Mouse (Mus musculus) cerebellum, adult 2 months (tissue): ENCODE measurements at regions not wholly inside any gene's neighbourhood (a gene's known extent, or its start where the extent isn't known, plus 50 kb on each side); places are given as distances from the start of the nearest gene placed in this dataset.

ENCODE experiments used
- DNase-seq, 2 experiments: peaks; one replicate each; pipeline ENCODE4 v3.0.0; 2021
- H3K27ac ChIP-seq: fragments of 200-500 bp; 2 replicates; pipeline ENCODE4 v1.5.1; 2012; ENCODE audit warnings: low read length, control low read depth, inconsistent platforms; ENCODE audit not compliant: insufficient read depth
- H3K27me3 ChIP-seq: fragments of 200-500 bp; 2 replicates; pipeline ENCODE4 v1.6.1; 2012; ENCODE audit warnings: inconsistent platforms, mild to moderate bottlenecking, low read length, moderate library complexity; ENCODE audit not compliant: control insufficient read depth, insufficient read depth
- H3K4me1 ChIP-seq: fragments of 200-500 bp; 2 replicates; pipeline ENCODE4 v1.6.1; 2011; ENCODE audit warnings: low read length; ENCODE audit not compliant: control insufficient read depth, insufficient read depth
- H3K4me3 ChIP-seq: fragments of 200-500 bp; replicated peaks from 2 replicates; pipeline ENCODE3; 2011; ENCODE audit warnings: mild to moderate bottlenecking, low read depth, low read length, control low read depth; ENCODE audit not compliant: insufficient read depth
- CTCF ChIP-seq: fragments of 200-500 bp; IDR thresholded peaks from 2 replicates; pipeline ENCODE4 v1.5.1; 2011; ENCODE audit warnings: low read depth, mild to moderate bottlenecking, control low read depth, low read length, moderate library complexity, borderline replicate concordance; ENCODE audit not compliant: insufficient read depth
- POLR2A ChIP-seq: fragments of 200-500 bp; IDR thresholded peaks from 2 replicates; pipeline ENCODE4 v1.6.1; 2011; ENCODE audit warnings: low read length, control low read depth, borderline replicate concordance; ENCODE audit not compliant: insufficient read depth
- WGBS: fragments of 180-500 bp; shearing (Covaris S2); methylation state at CpG from one replicate; pipeline ENCODE4 v1.1.7; 2018; 5-methylcytosine and 5-hydroxymethylcytosine counted together

GRCm38 (mm10) chr7:95799022-95799421, 372.0 kb upstream of the Tenm4 start:
- no peaks in the 10 kb centered on the region for H3K27me3 ChIP-seq
- H3K4me3 ChIP-seq, result no peak overlapping the region
- TF ChIP-seq POLR2A (no peak), CTCF (no peak)
- H3K4me1 ChIP-seq, result no peaks in the 10 kb centered on the region
- H3K27ac ChIP-seq, result no peak overlapping the region
- 66% methylated on average over 3 of the region's 3 CpGs for WGBS
- no peak for DNase-seq

DNA sequence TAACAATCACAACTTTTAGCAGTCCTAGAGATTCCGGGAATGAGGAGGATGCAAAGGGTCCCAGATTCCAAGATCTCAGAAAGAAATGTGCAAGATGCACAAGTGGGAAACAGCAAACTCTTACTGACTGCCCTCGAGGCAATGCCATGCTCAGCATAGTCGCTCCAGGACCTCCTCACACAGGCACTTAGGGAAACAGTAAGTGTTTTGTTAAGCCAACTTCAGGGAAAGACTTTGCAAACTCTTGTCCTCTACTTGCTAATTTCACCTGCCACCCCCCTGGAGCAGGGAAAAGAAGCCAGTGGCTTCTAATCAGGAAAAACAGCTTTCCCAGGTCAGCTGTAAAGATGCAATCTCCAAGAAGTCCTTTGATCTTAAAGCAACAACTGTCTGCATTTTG, 361.4 kb upstream of the Tenm4 start:
- 48% methylated on average over 3 of the region's 3 CpGs for WGBS
- TF ChIP-seq CTCF (no peak), POLR2A (no peak)
- no peak for DNase-seq

DNA sequence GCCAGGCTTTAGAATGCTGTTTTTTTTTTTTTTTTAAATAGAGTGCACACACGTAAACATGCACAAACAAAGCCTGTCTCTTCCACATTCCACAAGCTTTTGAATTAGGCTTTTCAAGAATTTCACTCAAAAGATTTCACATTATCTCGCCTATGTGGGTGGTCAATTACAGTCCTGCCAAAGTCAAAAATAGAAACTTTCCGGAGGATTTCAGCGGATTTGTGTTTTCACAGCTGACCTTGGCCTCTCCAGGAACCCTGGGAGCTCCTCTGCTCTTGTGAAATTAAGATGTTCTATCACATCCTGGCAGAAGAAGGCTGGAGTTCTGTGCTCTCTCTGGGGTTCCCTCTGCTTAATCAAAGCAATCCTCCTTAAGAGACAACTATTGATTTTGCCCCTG, 360.9 kb upstream of the Tenm4 start:
- Histone ChIP-seq H3K27ac (no peak overlapping the region), H3K4me3 (no peak overlapping the region), H3K4me1 (no peaks in the 10 kb centered on the region), H3K27me3 (no peaks in the 10 kb centered on the region)
- WGBS, result 18% methylated on average over 4 of the region's 4 CpGs
- DNase-seq, result no peak
- no peak for TF ChIP-seq POLR2A
- no peak for TF ChIP-seq CTCF

More for the DNA sequence above, 361.4 kb upstream of the Tenm4 start:
- no peaks in the 10 kb centered on the region for H3K27me3 ChIP-seq
- no peaks in the 10 kb centered on the region for H3K4me1 ChIP-seq
- H3K4me3 ChIP-seq, result no peak overlapping the region
- no peak overlapping the region for H3K27ac ChIP-seq

- H3K4me1 ChIP-seq, result no peaks in the 10 kb centered on the region
- no peaks in the 10 kb centered on the region for H3K27me3 ChIP-seq
- TF ChIP-seq CTCF (no peak), POLR2A (no peak)
- DNase-seq, result no peak
- no peak overlapping the region for H3K27ac ChIP-seq
- H3K4me3 ChIP-seq, result no peak overlapping the region
- WGBS, result 21% methylated on average over 2 of the region's 2 CpGs
Measured at GRCm38 (mm10) chr7:95814865-95815264, 356.2 kb upstream of the Tenm4 start.

DNA sequence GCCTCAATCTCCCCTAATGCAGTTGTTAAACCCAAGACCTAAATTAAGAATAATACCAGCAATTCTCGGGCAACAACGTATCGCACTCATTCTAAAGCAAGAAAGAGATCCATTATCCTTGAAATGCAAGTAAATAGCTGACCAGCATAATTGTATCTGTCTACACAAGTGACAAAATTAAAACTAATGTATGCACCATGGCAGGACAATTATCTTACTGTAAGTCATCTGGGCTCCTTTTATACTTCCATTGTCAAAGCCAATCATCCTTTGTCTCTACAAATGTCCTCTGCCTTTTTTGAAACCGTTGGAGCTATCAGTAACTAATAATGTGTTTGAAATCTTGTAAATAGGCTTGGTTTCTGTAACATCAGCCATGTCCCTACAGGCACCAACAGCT, 347.5 kb upstream of the Tenm4 start:
- Histone ChIP-seq H3K4me3 (no peak overlapping the region), H3K27me3 (no peaks in the 10 kb centered on the region), H3K27ac (no peak overlapping the region), H3K4me1 (no peaks in the 10 kb centered on the region)
- WGBS, result 84% methylated on average over 4 of the region's 4 CpGs
- TF ChIP-seq CTCF (no peak), POLR2A (no peak)
- no peak for DNase-seq

DNA sequence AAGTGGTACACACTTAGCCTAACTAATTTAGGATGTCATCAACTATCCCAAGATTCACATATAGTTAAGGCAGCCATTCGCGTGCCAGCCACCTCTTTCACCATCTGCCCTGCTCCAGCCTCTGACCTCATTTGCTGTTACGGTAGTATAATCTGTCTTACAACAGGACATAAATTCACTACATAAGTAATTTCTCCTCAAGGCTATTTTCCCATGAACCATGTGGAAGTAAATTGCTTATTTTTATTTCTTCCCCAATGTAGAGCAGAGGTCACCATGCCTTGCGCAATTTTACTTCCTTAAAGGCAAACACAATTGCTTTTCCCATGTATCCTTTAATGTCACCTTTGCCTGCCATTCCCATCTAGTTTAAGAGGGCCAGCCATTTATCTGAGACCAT, 341.2 kb upstream of the Tenm4 start:
- DNase-seq, result no peak
- Histone ChIP-seq H3K4me3 (no peak overlapping the region), H3K27me3 (no peaks in the 10 kb centered on the region), H3K4me1 (no peaks in the 10 kb centered on the region), H3K27ac (no peak overlapping the region)
- no peak for TF ChIP-seq CTCF
- TF ChIP-seq POLR2A, result no peak
- WGBS, result 90% methylated on average over 4 of the region's 4 CpGs

GRCm38 (mm10) chr7:95834236-95834919, 336.7 kb upstream of the Tenm4 start:
- H3K4me3 ChIP-seq, result no peak overlapping the region
- no peak for DNase-seq
- no peak overlapping the region for H3K27ac ChIP-seq
- no peak for TF ChIP-seq CTCF
- no peak for TF ChIP-seq POLR2A
- no peaks in the 10 kb centered on the region for H3K4me1 ChIP-seq
- no peaks in the 10 kb centered on the region for H3K27me3 ChIP-seq
- WGBS, result 53% methylated on average over 10 of the region's 10 CpGs

GRCm38 (mm10) chr7:95840476-95840875, 330.6 kb upstream of the Tenm4 start:
- no peak for DNase-seq
- no peak overlapping the region for H3K4me3 ChIP-seq
- no peaks in the 10 kb centered on the region for H3K27me3 ChIP-seq
- no peaks in the 10 kb centered on the region for H3K4me1 ChIP-seq
- 38% methylated on average over 2 of the region's 2 CpGs for WGBS
- H3K27ac ChIP-seq, result no peak overlapping the region
- TF ChIP-seq POLR2A (no peak), CTCF (no peak)
